Mouse (Mus musculus) adrenal gland, adult 18-20 months (tissue): ENCODE results near the gene Ldlrad1. TPM values are rescaled to one million over a fixed set of nuclear protein-coding genes. Genes with fewer than 3 reads are reported as not detected.
A peak's percentile ranks its signal among the peaks of the same experiment; 100 is the strongest.

Experiments
- DNase-seq, 2 experiments: peaks; one replicate each; pipeline ENCODE4 v3.0.0; 2021 to 2022; ENCODE audit warnings: low spot score in 2 of 2
- long read RNA-seq, 2 experiments: library from polyadenylated mRNA; stranded (forward); transcript quantifications; one replicate each; pipeline ENCODE4 v2.0.0; 2021
- total RNA-seq, 2 experiments: library from RNA; stranded (reverse); gene quantifications; 1 replicate in 1 of 2; 2 replicates in 1 of 2; pipeline ENCODE4 v1.2.3; 2021

The Ldlrad1 gene
- not detected for total RNA-seq
- long read RNA-seq, experiment 1 = 0 reads
- long read RNA-seq, experiment 2 = 0 reads

GRCm38 (mm10) chr4:107208880-107209279 is at the start of gene Ldlrad1:
Gene Ldlrad1, plus strand, starts transcription at chr4:107209180.
- no peak for DNase-seq

GRCm38 (mm10) chr4:107160181-107160580 is 48.8 kb upstream of the Ldlrad1 start:
- DNase-seq = no peak

DNA sequence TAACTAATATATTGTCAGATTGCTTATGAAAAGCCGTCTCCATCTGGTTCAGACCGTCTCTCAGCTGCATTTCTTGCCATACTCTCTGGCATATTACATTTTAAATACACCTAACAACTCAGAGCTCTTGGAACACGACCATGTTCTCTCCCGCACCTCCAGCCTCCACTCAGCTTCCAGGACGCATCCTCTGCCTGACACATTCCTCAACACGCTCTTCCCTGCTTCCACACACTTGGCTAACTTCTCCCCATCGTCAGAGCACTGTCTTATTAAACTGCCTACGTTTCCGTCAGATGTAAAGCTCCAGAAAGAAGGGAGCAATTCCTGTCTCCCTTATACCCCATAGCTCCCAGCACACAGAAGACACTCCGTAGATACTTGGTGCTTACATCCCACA is 45.6 kb upstream of the Ldlrad1 start:
- DNase-seq = no peak

- DNase-seq = peak; percentile 46 to 66
Measured at GRCm38 (mm10) chr4:107163756-107164587, 45.0 kb upstream of the Ldlrad1 start.

DNA sequence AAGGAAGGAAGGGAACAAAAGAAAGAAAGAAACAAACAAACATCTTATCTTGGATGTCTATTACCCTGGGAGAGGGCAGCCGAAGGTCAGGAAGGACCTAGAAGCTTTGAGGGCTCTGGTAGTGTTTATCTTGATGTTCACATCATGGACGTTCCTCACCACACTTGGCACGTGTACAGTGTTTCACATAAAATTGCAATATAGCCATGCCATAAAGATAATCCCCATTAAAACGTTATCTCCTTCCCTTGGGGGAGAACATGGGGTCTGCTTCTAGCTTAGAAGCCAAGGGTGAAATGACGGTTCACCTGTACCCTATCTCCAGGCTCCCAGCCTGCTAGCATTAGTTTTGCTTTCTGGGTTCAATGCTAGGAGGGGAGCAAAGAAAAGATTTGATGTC is 42.3 kb upstream of the Ldlrad1 start:
- no peak for DNase-seq

DNA sequence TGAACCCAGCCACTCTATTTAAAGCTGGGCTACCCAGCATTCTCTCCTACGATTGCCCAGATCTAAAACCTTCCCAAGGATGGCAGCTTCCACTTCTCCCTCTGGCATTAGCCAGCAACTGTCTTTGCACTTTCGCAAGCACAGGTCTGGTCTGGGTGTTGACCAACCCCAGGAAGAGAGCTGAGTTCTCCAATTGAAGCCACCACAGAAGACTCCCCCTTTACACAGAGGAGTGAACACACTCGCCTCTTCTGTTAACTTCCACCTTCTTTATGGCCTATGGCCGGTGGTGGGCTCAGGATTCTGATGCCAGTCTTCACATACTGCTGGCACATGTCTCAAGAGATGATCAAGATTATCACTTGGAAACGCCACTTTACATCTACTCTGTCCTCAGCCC is 41.2 kb upstream of the Ldlrad1 start:
- no peak for DNase-seq

DNA sequence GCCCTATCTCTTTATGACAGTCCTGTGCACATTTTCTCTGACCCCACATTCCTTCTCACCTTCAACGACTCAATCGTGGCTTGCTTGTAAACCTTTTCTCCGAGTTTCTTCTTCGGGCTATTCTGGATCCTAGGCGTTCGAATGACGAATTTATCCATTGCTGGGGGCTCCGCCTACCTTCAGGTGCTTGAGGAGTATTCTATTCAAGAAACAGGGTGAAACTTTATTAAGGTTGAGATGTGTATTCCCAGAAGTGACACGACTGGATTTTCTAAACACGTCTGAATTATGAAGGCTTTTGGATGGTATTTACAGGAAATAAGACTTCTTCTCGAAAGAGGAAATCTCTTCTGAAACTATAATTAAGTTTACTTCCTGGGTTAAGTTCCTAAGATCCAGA is 31.5 kb upstream of the Ldlrad1 start:
- no peak for DNase-seq

GRCm38 (mm10) chr4:107178182-107178829 is 30.7 kb upstream of the Ldlrad1 start, which contains the start of gene Tmem59:
Gene Tmem59, plus strand, starts transcription at chr4:107178399.
- DNase-seq = peak; percentile 96

GRCm38 (mm10) chr4:107178830-107179490 is 30.0 kb upstream of the Ldlrad1 start, which contains the start of gene Tceanc2:
Gene Tceanc2, minus strand, starts transcription at chr4:107179116.
- peak; percentile 60 to 61 for DNase-seq

DNA sequence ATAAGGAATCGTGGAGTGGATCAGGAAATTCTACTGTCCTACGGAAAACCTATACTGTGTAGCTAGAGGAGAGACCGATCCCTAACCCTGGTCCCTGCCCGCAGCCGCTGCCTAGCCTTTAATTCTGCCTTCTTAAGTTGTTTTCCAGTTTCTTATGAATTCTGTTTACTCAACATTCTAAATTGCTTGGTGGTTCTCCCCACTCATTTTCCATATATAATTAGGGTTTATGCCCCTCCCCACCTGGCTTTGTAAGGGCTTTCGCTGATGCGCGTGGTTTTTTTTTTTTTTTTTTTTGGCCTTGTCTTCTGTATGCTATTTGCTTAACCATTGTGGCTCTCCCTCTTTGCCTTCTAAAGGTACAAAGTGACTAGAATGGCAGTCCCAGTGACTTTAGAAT is 29.4 kb upstream of the Ldlrad1 start:
- no peak for DNase-seq

DNA sequence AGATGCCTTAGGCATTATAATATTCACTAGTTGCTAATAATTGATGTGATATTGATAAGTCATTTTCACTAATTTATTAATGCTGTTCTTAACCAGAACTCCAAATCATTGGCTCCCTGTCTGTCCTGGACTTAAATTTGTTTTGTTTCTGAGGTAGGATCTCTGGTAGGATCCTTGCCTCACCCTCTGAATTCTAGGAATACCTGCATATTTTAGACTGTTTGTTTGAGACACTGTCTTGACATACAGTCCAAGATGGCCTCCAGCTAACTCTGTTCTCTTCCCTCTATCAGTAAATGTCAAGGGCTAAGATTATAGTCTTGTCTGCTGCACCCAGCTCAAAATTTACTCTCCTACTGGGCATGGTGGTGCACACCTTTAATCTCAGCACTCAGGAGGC is 28.2 kb upstream of the Ldlrad1 start:
- no peak for DNase-seq

DNA sequence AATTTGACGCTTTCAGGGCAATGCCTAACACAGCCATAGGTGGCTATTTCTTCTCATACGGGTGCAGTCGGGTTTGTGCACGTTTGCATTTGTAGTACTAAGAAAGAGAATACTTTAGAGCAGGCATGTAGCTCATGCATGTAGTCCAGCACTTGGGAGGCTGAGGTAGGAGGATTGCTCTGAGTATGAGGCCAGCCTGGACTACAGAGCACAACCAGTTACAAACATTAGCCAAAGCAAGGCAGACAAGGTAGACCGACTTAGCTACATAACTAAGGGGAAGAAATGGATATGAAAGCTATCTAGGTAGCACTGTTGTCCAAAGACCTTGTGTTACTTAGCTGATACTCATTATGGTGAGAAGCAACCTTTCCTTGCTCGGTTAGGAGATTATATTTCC is 27.1 kb upstream of the Ldlrad1 start:
- DNase-seq = no peak

GRCm38 (mm10) chr4:107182796-107183195 is 26.2 kb upstream of the Ldlrad1 start:
- no peak for DNase-seq

DNA sequence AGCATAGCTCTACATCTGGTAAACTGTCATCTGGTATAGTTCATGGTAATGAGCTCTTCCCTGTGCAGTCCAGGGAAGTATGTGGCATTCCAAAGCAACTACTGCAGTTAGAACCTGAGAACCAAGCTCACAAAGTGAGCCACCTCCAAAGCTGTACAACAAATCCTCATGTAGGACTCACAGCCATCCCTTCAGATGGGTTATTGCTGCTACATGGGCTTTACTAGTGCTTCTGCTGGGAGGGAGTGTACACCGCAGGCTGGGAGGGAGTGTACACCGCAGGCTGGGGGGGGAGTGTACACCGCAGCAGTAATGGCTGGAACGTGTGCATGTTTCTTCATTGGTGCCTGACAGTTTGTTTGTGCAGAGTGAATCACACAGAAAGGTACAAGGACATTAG is 25.8 kb upstream of the Ldlrad1 start:
- no peak for DNase-seq

DNA sequence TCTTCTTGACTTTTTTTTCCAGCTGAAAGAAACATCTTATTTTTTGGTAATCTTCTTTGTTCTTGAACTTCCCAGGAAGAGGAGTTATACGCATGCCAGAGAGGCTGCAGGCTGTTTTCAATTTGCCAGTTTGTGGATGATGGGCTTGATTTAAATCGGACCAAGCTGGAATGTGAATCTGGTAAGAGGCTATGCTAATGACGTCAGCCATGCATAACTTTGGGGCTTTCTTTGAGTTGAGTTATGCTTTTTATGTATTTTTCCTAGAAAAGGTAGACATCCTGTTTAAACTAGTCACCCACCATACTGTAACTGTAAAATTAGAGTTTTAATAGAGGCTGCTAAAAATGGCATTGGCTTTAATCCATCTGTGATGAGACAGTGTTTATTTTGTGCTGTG is 23.3 kb upstream of the Ldlrad1 start:
- no peak for DNase-seq

DNA sequence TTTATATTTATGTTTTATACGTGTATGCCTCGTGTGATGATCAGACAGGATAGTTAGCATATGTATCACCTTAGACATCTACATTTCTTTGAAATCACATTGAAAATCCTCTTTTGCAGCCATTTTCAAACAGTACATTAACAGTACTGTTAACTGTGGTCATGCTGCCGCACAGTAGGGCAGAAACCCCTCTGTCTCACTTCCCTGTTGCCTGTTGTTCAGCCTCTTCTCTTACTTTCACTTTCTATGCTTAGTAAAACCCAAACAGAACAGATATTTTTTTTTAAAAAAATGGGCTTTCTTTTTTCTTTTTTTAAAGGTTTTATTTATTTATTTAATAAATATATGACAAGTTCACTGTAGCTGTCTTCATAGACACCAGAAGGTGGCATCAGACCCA is 15.1 kb upstream of the Ldlrad1 start:
- no peak for DNase-seq

GRCm38 (mm10) chr4:107196454-107196853 is 12.5 kb upstream of the Ldlrad1 start:
- no peak for DNase-seq

DNA sequence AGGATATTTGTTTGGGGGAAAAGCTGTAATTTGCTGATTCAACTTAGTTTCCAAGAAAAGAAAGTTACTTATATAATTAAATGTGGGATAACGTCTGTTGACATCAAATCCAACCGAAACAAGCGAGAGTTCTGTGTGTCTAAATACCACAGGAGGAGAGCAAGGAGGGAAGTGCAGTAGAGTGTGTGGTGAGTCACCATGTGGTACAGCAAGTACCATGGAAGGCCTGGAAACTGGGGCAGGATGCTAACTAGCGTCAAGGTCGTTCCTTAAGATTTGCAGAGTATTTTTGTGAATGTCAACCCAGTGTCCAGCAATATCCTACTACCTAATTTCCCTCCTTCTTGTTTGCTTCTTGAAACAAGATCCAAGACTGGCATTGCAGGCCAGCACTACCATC is 10.9 kb upstream of the Ldlrad1 start:
- no peak for DNase-seq

GRCm38 (mm10) chr4:107201779-107202178 is 7.2 kb upstream of the Ldlrad1 start:
- no peak for DNase-seq

- no peak for DNase-seq
Measured at GRCm38 (mm10) chr4:107203001-107203400, 6.0 kb upstream of the Ldlrad1 start.

DNA sequence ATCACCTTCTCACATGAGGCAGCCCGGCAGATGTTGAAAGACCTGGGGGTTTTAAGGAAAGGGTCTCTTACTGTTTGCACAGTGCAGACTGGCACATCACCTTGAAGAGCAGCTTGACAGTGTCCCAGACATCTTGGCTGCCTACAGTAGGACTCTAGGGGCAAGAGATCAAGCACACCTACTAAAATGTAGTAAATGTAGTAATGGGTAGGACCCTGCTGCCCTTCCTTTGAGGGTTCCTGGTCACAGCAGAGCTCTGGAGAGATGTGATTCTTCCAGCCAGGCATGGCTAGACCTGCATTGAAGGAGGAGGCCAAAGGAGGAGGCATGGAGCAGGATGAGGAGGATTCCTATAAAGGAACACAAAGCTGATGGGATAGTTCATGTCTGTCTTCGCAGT is 2.0 kb upstream of the Ldlrad1 start:
- no peak for DNase-seq
